Mouse (Mus musculus) lung, embryonic 14.5 days (tissue): ENCODE measurements around the gene Gm36028. TPM values are rescaled to one million over a fixed set of nuclear protein-coding genes. Genes with fewer than 3 reads are reported as not detected.
A peak's percentile ranks its signal among the peaks of the same experiment; 100 is the strongest.

ENCODE experiments used
- ATAC-seq: fragments of 200-750 bp; cut with Nextera tagmentation; 2 replicates; pipeline ENCODE4 v1.8.0; 2017; ENCODE audit warnings: mild to moderate bottlenecking, moderate TSS enrichment, moderate library complexity; ENCODE audit not compliant: insufficient read depth
- DNase-seq: peaks from one replicate; pipeline ENCODE4 v3.0.0-alpha.2; 2015
- H3K27ac ChIP-seq: fragments of 300-500 bp; sonication (generic); 2 replicates; pipeline ENCODE4 v1.5.1; 2014; ENCODE audit warnings: low read depth, mild to moderate bottlenecking, moderate library complexity
- H3K27me3 ChIP-seq: fragments of 300-500 bp; sonication (generic); 2 replicates; pipeline ENCODE4 v1.6.1; 2014; ENCODE audit warnings: low read length, control low read depth; ENCODE audit not compliant: insufficient read depth
- H3K36me3 ChIP-seq: fragments of 300-500 bp; sonication (generic); 2 replicates; pipeline ENCODE4 v1.6.1; 2014; ENCODE audit warnings: control low read depth; ENCODE audit not compliant: insufficient read depth
- H3K4me1 ChIP-seq: fragments of 300-500 bp; sonication (generic); 2 replicates; pipeline ENCODE4 v1.6.1; 2014; ENCODE audit warnings: antibody characterized with exemption, control low read depth; ENCODE audit not compliant: insufficient read depth
- H3K4me2 ChIP-seq: fragments of 300-500 bp; sonication (generic); 2 replicates; pipeline ENCODE4 v1.6.1; 2014; ENCODE audit warnings: mild to moderate bottlenecking
- H3K4me3 ChIP-seq: fragments of 300-500 bp; sonication (generic); 2 replicates; pipeline ENCODE4 v1.5.1; 2014; ENCODE audit warnings: low read depth, low read length
- H3K9ac ChIP-seq: fragments of 300-500 bp; sonication (generic); 2 replicates; pipeline ENCODE4 v1.6.1; 2014
- H3K9me3 ChIP-seq: fragments of 300-500 bp; sonication (generic); 2 replicates; pipeline ENCODE4 v1.6.1; 2016; ENCODE audit warnings: low read depth, low read length, control low read depth
- CTCF ChIP-seq: IDR thresholded peaks from 2 replicates; pipeline ENCODE4 v1.5.1; 2016; ENCODE audit warnings: antibody characterized with exemption, low read depth
- WGBS: fragments of 180-500 bp; shearing (Covaris S2); extraction: QIAGEN DNeasy Blood & Tissue Kit; methylation state at CpG from one replicate; pipeline ENCODE4 v1.1.7; 2014; 5-methylcytosine and 5-hydroxymethylcytosine counted together
- polyA plus RNA-seq: library from polyadenylated mRNA; unstranded; fragments of >200 nt; fragmentation: Nextera tagmentation; extraction: Ambion mirVana; gene quantifications from 2 replicates; pipeline ENCODE4 v1.2.1, GENCODE M21; 2014

Gene Gm36028
- polyA plus RNA-seq, 1 experiment from 2014 or later = 0.38 TPM

GRCm38 (mm10) chr16:37824778-37825505 is 36.0 kb downstream of the Gm36028 start:
- Histone ChIP-seq H3K27me3 (no peaks in the 10 kb centered on the region), H3K9me3 (no peaks in the 10 kb centered on the region), H3K4me2 (no peak overlapping the region), H3K4me1 (no peaks in the 10 kb centered on the region), H3K27ac (no peak overlapping the region), H3K36me3 (peaks cover 95% of the 10 kb centered on the region), H3K4me3 (no peak overlapping the region), H3K9ac (no peak overlapping the region)
- WGBS = 84% methylated on average over 12 of the region's 12 CpGs
- DNase-seq = no peak
- TF ChIP-seq CTCF = no peak
- ATAC-seq = no peak

- H3K9ac ChIP-seq = no peak overlapping the region
- H3K27me3 ChIP-seq = no peaks in the 10 kb centered on the region
- H3K4me1 ChIP-seq = no peaks in the 10 kb centered on the region
- H3K4me3 ChIP-seq = no peak overlapping the region
- no peak for TF ChIP-seq CTCF
- ATAC-seq (no peak), DNase-seq (no peak)
- no peak overlapping the region for H3K4me2 ChIP-seq
- H3K9me3 ChIP-seq = no peaks in the 10 kb centered on the region; the same call in 1 of the 2 replicates
- 62% methylated on average over 5 of the region's 5 CpGs for WGBS
- peaks cover 95% of the 10 kb centered on the region for H3K36me3 ChIP-seq
- H3K27ac ChIP-seq = no peak overlapping the region
Observed at GRCm38 (mm10) chr16:37823949-37824348, 37.0 kb downstream of the Gm36028 start.

GRCm38 (mm10) chr16:37817986-37818385 is 43.0 kb downstream of the Gm36028 start:
- H3K4me1 ChIP-seq = no peaks in the 10 kb centered on the region; the same call in 1 of the 2 replicates
- DNase-seq (no peak), ATAC-seq (no peak)
- no peaks in the 10 kb centered on the region for H3K27me3 ChIP-seq
- 97% methylated on average over 4 of the region's 4 CpGs for WGBS
- peaks cover 71% of the 10 kb centered on the region for H3K36me3 ChIP-seq
- H3K4me3 ChIP-seq = no peak overlapping the region
- no peak overlapping the region for H3K27ac ChIP-seq
- no peak for TF ChIP-seq CTCF
- no peaks in the 10 kb centered on the region; the same call in 1 of the 2 replicates for H3K9me3 ChIP-seq
- H3K4me2 ChIP-seq = no peak overlapping the region
- no peak overlapping the region for H3K9ac ChIP-seq

GRCm38 (mm10) chr16:37814383-37814971 is 46.5 kb downstream of the Gm36028 start:
- no peaks in the 10 kb centered on the region for H3K27me3 ChIP-seq
- TF ChIP-seq CTCF = peak; percentile 73
- H3K27ac ChIP-seq = peak overlapping the region; percentile 81
- peak overlapping the region; percentile 37 for H3K4me2 ChIP-seq
- H3K4me1 ChIP-seq = peaks cover 11% of the 10 kb centered on the region
- no peak overlapping the region for H3K9ac ChIP-seq
- H3K4me3 ChIP-seq = no peak overlapping the region
- no peaks in the 10 kb centered on the region; the same call in 1 of the 2 replicates for H3K9me3 ChIP-seq
- DNase-seq (peak; percentile 91), ATAC-seq (peak; percentile 98)
- WGBS = 18% methylated on average over 7 of the region's 7 CpGs
- peaks cover 47% of the 10 kb centered on the region for H3K36me3 ChIP-seq

- Histone ChIP-seq H3K4me2 (peak overlapping the region; percentile 37), H3K9me3 (no peaks in the 10 kb centered on the region), H3K4me1 (peaks cover 16% of the 10 kb centered on the region), H3K36me3 (peaks cover 41% of the 10 kb centered on the region), H3K4me3 (no peak overlapping the region), H3K27ac (peak overlapping the region; percentile 77), H3K27me3 (no peaks in the 10 kb centered on the region), H3K9ac (no peak overlapping the region)
- WGBS = 17% methylated on average over 5 of the region's 5 CpGs
- no peak; the same call in 1 of the 2 replicates for ATAC-seq
- DNase-seq = no peak
- no peak for TF ChIP-seq CTCF
Observed at GRCm38 (mm10) chr16:37813691-37814382, 47.1 kb downstream of the Gm36028 start.

GRCm38 (mm10) chr16:37812474-37812886 is 48.5 kb downstream of the Gm36028 start:
- DNase-seq (peak; percentile 53), ATAC-seq (peak; percentile 23; the same call in 1 of the 2 replicates)
- H3K36me3 ChIP-seq = peaks cover 27% of the 10 kb centered on the region
- H3K9ac ChIP-seq = no peak overlapping the region
- H3K27me3 ChIP-seq = no peaks in the 10 kb centered on the region
- 29% methylated on average over 9 of the region's 9 CpGs for WGBS
- H3K9me3 ChIP-seq = no peaks in the 10 kb centered on the region
- no peak overlapping the region for H3K4me3 ChIP-seq
- no peak overlapping the region for H3K4me2 ChIP-seq
- H3K27ac ChIP-seq = peak overlapping the region; percentile 63
- H3K4me1 ChIP-seq = peaks cover 16% of the 10 kb centered on the region
- TF ChIP-seq CTCF = peak; percentile 47

- Histone ChIP-seq H3K4me2 (no peak overlapping the region), H3K9me3 (no peaks in the 10 kb centered on the region), H3K27me3 (no peaks in the 10 kb centered on the region), H3K27ac (peak overlapping the region; percentile 63), H3K4me1 (peaks cover 16% of the 10 kb centered on the region), H3K4me3 (no peak overlapping the region), H3K36me3 (peaks cover 27% of the 10 kb centered on the region), H3K9ac (no peak overlapping the region)
- DNase-seq (no peak), ATAC-seq (no peak)
- TF ChIP-seq CTCF = peak; percentile 18; the same call in 1 of the 2 replicates
- 70% methylated on average over 8 of the region's 8 CpGs for WGBS
Observed at GRCm38 (mm10) chr16:37811874-37812273, 49.1 kb downstream of the Gm36028 start.
